Mouse (Mus musculus) liver, adult (tissue): ENCODE results near the gene Kif16b.

Experiments used
- GATA4 ChIP-seq: IDR thresholded peaks from 2 replicates; pipeline ENCODE4 v1.6.1; 2014; ENCODE audit warnings: mild to moderate bottlenecking, low read length; ENCODE audit not compliant: insufficient replicate concordance

Kif16b gene

GRCm38 (mm10) chr2:142882871-142883624 is 18.3 kb downstream of the Kif16b start:
- TF ChIP-seq GATA4, result no peak; the same call in 1 of the 2 replicates

- 0 out of 2 replicates have a peak, but pooled peaks have one; percentile 5 for TF ChIP-seq GATA4
Observed at GRCm38 (mm10) chr2:142882466-142882865, 18.9 kb downstream of the Kif16b start.

DNA sequence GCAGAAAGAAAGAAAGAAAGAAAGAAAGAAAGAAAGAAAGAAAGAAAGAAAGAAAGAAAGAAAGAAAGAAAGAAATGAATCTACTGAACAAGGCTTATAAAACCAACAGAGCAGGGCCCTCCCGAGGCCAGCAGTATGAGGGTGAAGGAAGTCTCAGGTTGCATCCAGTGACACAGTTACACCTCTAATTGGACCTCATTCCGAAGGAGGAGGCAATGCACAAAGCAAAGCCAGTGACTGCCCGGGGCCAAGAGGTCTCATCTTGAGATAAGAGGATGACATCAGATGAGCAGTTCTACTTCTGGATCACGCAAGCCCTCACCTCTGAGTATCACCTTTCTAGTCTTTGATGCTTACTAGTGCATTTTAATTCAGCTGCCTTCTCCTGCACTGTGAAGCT is 20.2 kb downstream of the Kif16b start:
- no peak for TF ChIP-seq GATA4

DNA sequence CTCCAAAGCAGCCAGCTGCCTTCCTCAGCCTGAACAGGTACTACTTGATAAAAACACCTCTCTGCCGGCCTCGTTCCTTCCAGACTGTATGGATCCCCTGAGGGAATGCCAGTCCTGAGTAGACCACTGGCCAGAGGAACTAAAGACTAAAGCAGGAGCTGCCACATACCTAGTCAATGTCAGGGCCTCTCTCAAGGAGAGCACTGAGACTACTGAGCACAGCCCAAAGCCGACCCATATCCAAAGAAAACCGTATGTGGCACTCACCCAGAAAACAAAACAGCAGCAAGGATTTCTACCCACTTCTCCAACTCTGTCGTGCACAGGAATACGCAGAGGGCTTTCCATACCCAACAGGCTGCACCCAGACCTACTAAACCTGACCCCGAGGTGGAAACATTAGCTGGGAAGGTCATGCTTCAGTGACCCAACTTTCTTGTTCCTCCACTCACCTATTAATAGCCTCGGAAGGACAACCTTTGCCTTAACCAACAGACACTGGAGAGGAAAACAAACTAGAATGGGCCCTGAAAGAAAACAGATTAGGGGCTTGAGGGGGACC is 22.0 kb downstream of the Kif16b start:
- TF ChIP-seq GATA4, result no peak

GRCm38 (mm10) chr2:142876636-142877035 is 24.7 kb downstream of the Kif16b start:
- no peak for TF ChIP-seq GATA4

GRCm38 (mm10) chr2:142875936-142876335 is 25.4 kb downstream of the Kif16b start:
- no peak for TF ChIP-seq GATA4

DNA sequence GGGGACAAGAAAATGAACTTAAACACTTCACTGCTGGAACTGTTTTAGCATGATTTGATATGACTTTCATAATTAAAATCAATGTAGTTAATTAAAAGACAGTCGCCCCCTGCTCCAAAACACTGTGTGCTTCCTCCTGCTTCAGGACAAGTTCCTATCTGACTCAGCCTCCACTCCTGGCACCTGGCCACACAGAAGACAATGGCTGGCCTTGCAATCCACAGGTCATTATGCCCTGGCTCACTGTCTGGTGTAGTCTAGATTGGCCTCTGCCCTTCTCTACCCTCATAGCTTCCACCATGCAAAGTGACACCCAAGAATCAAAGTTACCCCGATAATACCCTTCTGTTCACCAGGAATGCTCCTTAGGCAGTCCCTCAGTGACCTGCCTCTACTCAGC is 26.8 kb downstream of the Kif16b start:
- no peak for TF ChIP-seq GATA4

DNA sequence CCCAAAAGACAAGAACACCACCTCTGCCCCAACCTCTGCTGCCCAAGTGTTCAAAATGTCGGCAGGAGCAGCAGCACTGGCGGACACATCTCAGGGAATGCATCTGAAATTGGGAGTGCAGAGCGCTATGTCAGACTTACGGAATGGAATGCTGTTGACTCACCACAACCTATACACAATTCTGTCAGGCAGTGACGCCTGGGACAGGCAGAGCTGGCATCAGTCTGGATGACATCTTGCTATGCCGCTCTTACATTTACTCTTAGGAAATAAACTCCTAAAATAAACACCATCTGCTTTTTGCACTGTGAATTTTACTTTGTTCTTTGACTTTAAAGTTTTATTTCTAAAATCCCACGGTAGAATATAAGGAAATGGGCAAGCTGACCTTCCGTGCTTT is 31.3 kb downstream of the Kif16b start:
- no peak for TF ChIP-seq GATA4

DNA sequence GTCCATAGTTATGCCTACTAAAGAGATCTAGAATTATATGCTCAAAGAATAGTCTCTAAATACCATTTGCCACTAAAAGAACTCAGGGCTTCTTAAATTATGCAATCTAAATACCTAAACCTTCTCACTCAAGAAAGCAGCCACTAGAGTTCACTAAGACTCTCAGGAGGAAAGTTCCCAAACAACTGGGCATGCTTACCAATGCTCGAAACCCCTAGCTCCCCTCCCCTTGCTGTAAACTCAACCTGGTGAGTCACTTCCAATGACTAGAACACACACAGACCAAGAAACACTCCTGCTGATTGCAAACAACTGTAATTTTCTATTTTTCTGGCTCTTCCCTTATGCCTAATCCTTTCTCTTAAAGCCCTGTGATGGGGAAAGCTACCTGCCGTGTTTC is 33.9 kb downstream of the Kif16b start:
- TF ChIP-seq GATA4, result no peak

- TF ChIP-seq GATA4, result no peak
Observed at GRCm38 (mm10) chr2:142860994-142861393, 40.3 kb downstream of the Kif16b start.

- TF ChIP-seq GATA4, result no peak
Observed at GRCm38 (mm10) chr2:142859452-142859851, 41.9 kb downstream of the Kif16b start.

- no peak for TF ChIP-seq GATA4
Observed at GRCm38 (mm10) chr2:142838775-142839174, 62.6 kb downstream of the Kif16b start.

DNA sequence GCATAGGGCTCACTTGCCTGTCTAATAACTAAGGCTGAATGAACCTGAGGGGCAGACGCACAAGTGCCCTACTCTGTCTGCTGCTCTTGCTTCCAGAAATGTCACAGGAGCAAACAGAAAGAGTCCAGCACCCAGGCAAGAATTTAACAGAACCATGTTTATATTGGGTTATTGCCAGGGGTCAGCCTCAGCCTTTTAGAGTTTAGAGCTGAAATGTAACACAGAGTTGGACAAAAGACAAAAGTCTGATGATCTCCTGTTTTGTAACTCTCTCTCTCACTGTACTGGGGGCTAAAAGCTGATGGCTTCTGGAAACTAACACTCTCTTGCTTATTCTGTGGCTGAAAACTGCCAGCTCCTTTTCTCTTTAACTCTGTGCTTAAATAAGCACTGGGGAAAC is 63.2 kb downstream of the Kif16b start:
- TF ChIP-seq GATA4, result no peak

- no peak for TF ChIP-seq GATA4
Observed at GRCm38 (mm10) chr2:142834751-142835150, 66.6 kb downstream of the Kif16b start.

DNA sequence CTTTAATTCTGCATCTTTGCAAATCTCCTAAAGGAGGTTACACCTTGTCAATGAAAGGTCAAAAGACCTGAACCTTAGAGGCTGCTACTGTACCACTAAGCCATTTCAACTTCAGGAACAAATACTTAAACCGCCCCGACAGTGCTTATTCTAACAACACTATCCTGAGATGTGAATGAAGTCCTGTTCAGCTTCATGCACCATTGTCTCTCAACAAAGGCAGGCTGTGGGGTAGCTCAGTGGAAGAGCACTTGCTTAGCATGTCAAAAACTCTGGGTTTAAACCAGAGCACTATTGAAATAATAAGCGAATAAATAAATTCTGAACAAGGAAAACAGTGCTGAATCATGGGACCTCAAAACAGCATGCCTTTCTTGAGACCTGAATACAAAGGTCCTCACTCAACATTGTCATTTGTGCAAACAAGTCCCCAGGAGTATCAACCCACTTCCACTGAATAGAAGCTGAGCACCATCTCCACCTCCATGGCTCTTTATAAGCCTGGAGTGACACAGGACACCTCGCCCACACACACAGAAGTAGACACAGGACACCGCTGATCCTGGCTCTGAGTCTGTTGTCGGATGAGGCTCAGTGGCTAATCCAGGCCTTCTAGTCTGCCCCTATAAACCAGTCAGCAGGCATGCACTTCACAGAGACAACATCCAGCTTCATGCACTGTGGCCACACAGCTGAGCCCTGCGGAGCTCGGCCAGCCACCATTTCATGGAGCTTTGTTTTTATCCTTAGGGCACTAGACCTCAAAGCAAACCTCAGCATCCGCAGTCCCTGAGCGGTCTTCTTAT is 68.5 kb downstream of the Kif16b start:
- no peak for TF ChIP-seq GATA4

DNA sequence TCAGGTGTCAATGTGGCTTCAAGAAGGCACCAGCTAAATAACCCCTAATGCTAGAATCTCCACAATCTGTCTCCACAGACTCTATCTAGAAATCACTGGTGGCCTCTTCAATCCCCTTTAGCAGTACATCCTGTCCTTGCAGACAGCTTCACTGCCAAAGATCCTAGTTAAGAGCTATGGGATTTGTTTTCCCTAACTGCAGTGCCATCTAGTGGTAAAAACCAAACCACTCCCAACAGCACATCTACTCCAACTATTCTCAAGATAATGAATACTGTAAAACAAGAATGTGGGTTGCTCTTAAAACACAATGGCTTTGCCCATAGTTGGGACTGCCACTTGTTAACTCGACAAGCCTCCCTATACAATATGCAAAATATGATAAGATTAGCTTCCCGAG is 88.3 kb downstream of the Kif16b start:
- no peak for TF ChIP-seq GATA4
